Mouse (Mus musculus): ENCODE measurements around the gene 1700057G04Rik. TPM values are rescaled to one million over a fixed set of nuclear protein-coding genes. Genes with fewer than 3 reads are reported as not detected.
A peak's percentile ranks its signal among the peaks of the same experiment; 100 is the strongest.

The 1700057G04Rik gene
- total and polyA plus RNA-seq, 2 experiments from 2014 or later: not detected

GRCm38 (mm10) chr9:92269829-92270404, 39.3 kb upstream of the 1700057G04Rik start:
- Histone ChIP-seq H3K27me3 (ENCODE audit: control insufficient read depth, insufficient read depth, low read length) (no peaks in the 10 kb centered on the region), H3K4me3 (ENCODE audit: low read depth, low read length) (no peak overlapping the region), H3K36me3 (replicated peaks; ENCODE audit: control insufficient read depth, insufficient read depth, low read length) (peaks cover 17% of the 10 kb centered on the region), H3K27ac (ENCODE audit: low read depth) (no peak overlapping the region), H3K9ac (replicated peaks; ENCODE audit: low read depth, low read length) (no peak overlapping the region), H3K4me2 (ENCODE audit: low read depth, low read length) (no peak overlapping the region), H3K9me3 (replicated peaks; ENCODE audit: control insufficient read depth, low read length) (no peaks in the 10 kb centered on the region), H3K4me1 (ENCODE audit: control insufficient read depth, insufficient read depth) (0 out of 2 replicates have a peak, but pooled peaks cover 6% of the 10 kb centered on the region)
- WGBS: 79% methylated on average over 5 of the region's 5 CpGs
- TF ChIP-seq CTCF (IDR thresholded peaks at IDR 0.05; ENCODE audit: low read depth): no peak
- TF ChIP-seq EP300 (IDR thresholded peaks at IDR 0.05; ENCODE audit: low read depth): no peak
- DNase-seq (ENCODE audit: low spot score): no peak
- no peak for ATAC-seq (ENCODE audit: insufficient read depth, low read depth)

DNA sequence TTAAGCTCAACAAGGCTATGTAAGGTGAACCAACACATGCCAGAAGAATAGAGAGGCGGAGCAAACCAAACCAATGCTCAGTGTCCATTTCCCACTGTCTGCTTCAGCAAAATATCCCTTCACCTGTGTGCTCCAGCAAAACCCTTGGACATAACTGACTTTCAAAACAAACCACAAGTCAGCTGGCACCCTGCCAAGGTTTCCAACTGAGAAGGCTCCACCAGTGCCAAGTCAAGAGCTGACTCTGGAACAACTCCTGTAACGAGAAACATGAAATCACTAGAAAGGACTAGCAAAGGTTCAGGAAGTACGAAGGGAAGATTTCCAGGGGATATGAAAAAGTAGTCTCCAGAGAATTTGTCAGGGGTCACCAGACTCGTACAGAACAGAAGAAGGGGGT, 38.2 kb upstream of the 1700057G04Rik start:
- Histone ChIP-seq H3K27ac (ENCODE audit: low read depth) (peak overlapping the region; percentile 52), H3K4me1 (ENCODE audit: control insufficient read depth, insufficient read depth) (peaks cover 10% of the 10 kb centered on the region; the same call in 1 of the 2 replicates), H3K9ac (replicated peaks; ENCODE audit: low read depth, low read length) (no peak overlapping the region), H3K9me3 (replicated peaks; ENCODE audit: control insufficient read depth, low read length) (no peaks in the 10 kb centered on the region), H3K4me3 (ENCODE audit: low read depth, low read length) (no peak overlapping the region), H3K36me3 (replicated peaks; ENCODE audit: control insufficient read depth, insufficient read depth, low read length) (peaks cover 13% of the 10 kb centered on the region; the same call in 1 of the 2 replicates), H3K4me2 (ENCODE audit: low read depth, low read length) (no peak overlapping the region), H3K27me3 (ENCODE audit: control insufficient read depth, insufficient read depth, low read length) (no peaks in the 10 kb centered on the region)
- ATAC-seq (ENCODE audit: insufficient read depth, low read depth): 0 out of 2 replicates have a peak, but pooled peaks have one; percentile 21
- peak; percentile 65 for DNase-seq (ENCODE audit: low spot score)
- TF ChIP-seq EP300 (IDR thresholded peaks at IDR 0.05; ENCODE audit: low read depth): no peak
- no peak for TF ChIP-seq CTCF (IDR thresholded peaks at IDR 0.05; ENCODE audit: low read depth)
- 31% methylated on average over 4 of the region's 4 CpGs for WGBS

GRCm38 (mm10) chr9:92272650-92273049, 36.5 kb upstream of the 1700057G04Rik start:
- WGBS: 84% methylated on average over 4 of the region's 4 CpGs
- no peak for ATAC-seq (ENCODE audit: insufficient read depth, low read depth)

DNA sequence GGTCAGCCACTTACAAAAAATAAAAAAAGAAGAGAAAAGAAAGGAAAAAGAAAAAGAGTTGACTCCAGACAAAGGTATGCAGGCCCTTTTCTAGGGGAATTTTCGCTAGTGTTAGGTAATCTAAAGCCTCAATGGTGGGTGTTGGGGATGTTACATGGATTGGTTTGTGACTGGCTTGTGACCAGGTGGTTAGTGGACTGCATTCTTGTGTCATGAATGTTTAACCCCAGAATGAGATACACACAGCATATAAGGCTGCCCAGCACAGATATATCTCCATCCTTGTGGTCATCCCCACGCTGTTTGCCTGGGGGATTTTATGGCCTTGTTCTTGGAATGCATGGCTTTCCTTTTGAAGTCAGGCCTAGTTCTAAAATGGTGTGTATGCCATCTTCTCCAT, 35.9 kb upstream of the 1700057G04Rik start:
- H3K27ac ChIP-seq (ENCODE audit: low read depth): no peak overlapping the region
- H3K9ac ChIP-seq (replicated peaks; ENCODE audit: low read depth, low read length): no peak overlapping the region
- no peaks in the 10 kb centered on the region for H3K9me3 ChIP-seq (replicated peaks; ENCODE audit: control insufficient read depth, low read length)
- no peak overlapping the region for H3K4me2 ChIP-seq (ENCODE audit: low read depth, low read length)
- TF ChIP-seq EP300 (IDR thresholded peaks at IDR 0.05; ENCODE audit: low read depth) (no peak), CTCF (IDR thresholded peaks at IDR 0.05; ENCODE audit: low read depth) (no peak)
- DNase-seq (ENCODE audit: low spot score) (no peak), ATAC-seq (ENCODE audit: insufficient read depth, low read depth) (no peak)
- 87% methylated on average over 2 of the region's 2 CpGs for whole genome bisulfite sequencing
- 0 out of 2 replicates have a peak, but pooled peaks cover 6% of the 10 kb centered on the region for H3K36me3 ChIP-seq (replicated peaks; ENCODE audit: control insufficient read depth, insufficient read depth, low read length)
- peaks cover 16% of the 10 kb centered on the region for H3K4me1 ChIP-seq (ENCODE audit: control insufficient read depth, insufficient read depth)
- no peak overlapping the region for H3K4me3 ChIP-seq (ENCODE audit: low read depth, low read length)
- no peaks in the 10 kb centered on the region for H3K27me3 ChIP-seq (ENCODE audit: control insufficient read depth, insufficient read depth, low read length)

More at GRCm38 (mm10) chr9:92272650-92273049, 36.5 kb upstream of the 1700057G04Rik start:
- TF ChIP-seq EP300 (IDR thresholded peaks at IDR 0.05; ENCODE audit: low read depth) (no peak), CTCF (IDR thresholded peaks at IDR 0.05; ENCODE audit: low read depth) (no peak)
- no peak for DNase-seq (ENCODE audit: low spot score)
- Histone ChIP-seq H3K27me3 (ENCODE audit: control insufficient read depth, insufficient read depth, low read length) (no peaks in the 10 kb centered on the region), H3K4me1 (ENCODE audit: control insufficient read depth, insufficient read depth) (peaks cover 11% of the 10 kb centered on the region; the same call in 1 of the 2 replicates), H3K9ac (replicated peaks; ENCODE audit: low read depth, low read length) (no peak overlapping the region), H3K27ac (ENCODE audit: low read depth) (no peak overlapping the region), H3K4me3 (ENCODE audit: low read depth, low read length) (no peak overlapping the region), H3K9me3 (replicated peaks; ENCODE audit: control insufficient read depth, low read length) (no peaks in the 10 kb centered on the region), H3K36me3 (replicated peaks; ENCODE audit: control insufficient read depth, insufficient read depth, low read length) (0 out of 2 replicates have a peak, but pooled peaks cover 6% of the 10 kb centered on the region), H3K4me2 (ENCODE audit: low read depth, low read length) (no peak overlapping the region)

DNA sequence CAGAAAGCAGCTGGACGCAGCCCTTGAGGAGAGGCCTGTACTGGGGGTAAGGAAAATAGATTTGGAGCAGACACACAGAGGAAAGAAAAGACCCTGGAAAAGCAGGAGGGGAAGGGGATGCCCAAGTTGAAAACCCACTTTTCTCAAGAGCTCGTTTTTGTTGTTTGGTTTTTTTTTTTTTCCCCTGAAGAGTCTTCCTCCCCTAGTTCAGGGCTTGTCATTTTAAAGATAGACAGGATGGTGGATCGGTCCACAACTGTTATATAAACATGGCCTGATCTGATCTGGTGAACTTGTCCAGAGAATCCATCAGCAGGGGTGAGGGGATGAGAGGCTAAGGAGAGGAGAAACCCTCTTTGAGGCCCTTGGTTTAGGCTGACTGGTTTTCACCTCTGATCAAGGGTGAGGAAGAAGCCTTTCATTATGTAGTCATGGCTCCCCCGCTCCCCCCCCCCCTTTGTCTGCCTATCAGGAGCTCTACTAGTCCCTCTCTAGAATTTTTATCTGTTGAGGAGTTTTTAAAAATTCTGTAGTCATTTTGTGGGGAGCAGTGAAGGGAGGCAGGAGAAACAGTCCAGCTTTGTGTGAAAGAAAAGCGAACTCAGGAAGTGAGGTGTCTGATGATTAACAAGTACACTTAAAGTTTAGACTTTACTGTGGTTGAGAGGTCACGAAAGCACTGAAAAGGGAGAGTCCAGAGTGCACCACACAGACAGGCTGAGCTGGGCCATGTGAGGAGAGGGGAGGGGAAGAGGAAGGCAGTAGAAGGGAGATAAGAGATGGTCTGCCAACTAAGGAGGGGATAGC, 35.0 kb upstream of the 1700057G04Rik start:
- Histone ChIP-seq H3K27ac (ENCODE audit: low read depth) (peak overlapping the region; percentile 30; the same call in 1 of the 2 replicates), H3K27me3 (ENCODE audit: control insufficient read depth, insufficient read depth, low read length) (no peaks in the 10 kb centered on the region), H3K36me3 (replicated peaks; ENCODE audit: control insufficient read depth, insufficient read depth, low read length) (0 out of 2 replicates have a peak, but pooled peaks cover 6% of the 10 kb centered on the region), H3K4me1 (ENCODE audit: control insufficient read depth, insufficient read depth) (peaks cover 16% of the 10 kb centered on the region), H3K9ac (replicated peaks; ENCODE audit: low read depth, low read length) (no peak overlapping the region), H3K9me3 (replicated peaks; ENCODE audit: control insufficient read depth, low read length) (no peaks in the 10 kb centered on the region), H3K4me2 (ENCODE audit: low read depth, low read length) (no peak overlapping the region), H3K4me3 (ENCODE audit: low read depth, low read length) (no peak overlapping the region)
- TF ChIP-seq CTCF (IDR thresholded peaks at IDR 0.05; ENCODE audit: low read depth) (no peak), EP300 (IDR thresholded peaks at IDR 0.05; ENCODE audit: low read depth) (no peak)
- no peak for ATAC-seq (ENCODE audit: insufficient read depth, low read depth)
- DNase-seq (ENCODE audit: low spot score): no peak
- 58% methylated on average over 6 of the region's 6 CpGs for WGBS
